Mouse (Mus musculus) cerebellum, postnatal 4 days (tissue): ENCODE results near the gene Igtp.
"Not testable (repeated sequence)": the region's sequence is repeated elsewhere in the genome, so short reads cannot be mapped to it uniquely, and the experiment has no call there.

Experiments
- DNase-seq, 2 experiments: peaks; one replicate each; pipeline ENCODE4 v3.0.0; 2022; ENCODE audit warnings: low spot score in 2 of 2, mixed read lengths in 1 of 2

The Igtp gene

GRCm38 (mm10) chr11:58213673-58214342 is 14.5 kb downstream of the Igtp start:
- no peak for DNase-seq

GRCm38 (mm10) chr11:58214391-58215048 is 15.2 kb downstream of the Igtp start:
- peak in 1 of 2 experiments; percentile 10 for DNase-seq

- not testable (repeated sequence) for DNase-seq
Measured at GRCm38 (mm10) chr11:58215049-58215430, 15.7 kb downstream of the Igtp start.

GRCm38 (mm10) chr11:58215814-58216213 is 16.5 kb downstream of the Igtp start:
- no peak for DNase-seq

GRCm38 (mm10) chr11:58216823-58217222 is 17.5 kb downstream of the Igtp start:
- no peak for DNase-seq

- peak in 1 of 2 experiments; percentile 16 for DNase-seq
Measured at GRCm38 (mm10) chr11:58223751-58224150, 24.4 kb downstream of the Igtp start.

- DNase-seq: no peak
Measured at GRCm38 (mm10) chr11:58224313-58224712, 25.0 kb downstream of the Igtp start.

GRCm38 (mm10) chr11:58224872-58225271 is 25.5 kb downstream of the Igtp start:
- DNase-seq: not testable (repeated sequence)

- DNase-seq: peak in 1 of 2 experiments; percentile 68
Measured at GRCm38 (mm10) chr11:58225655-58226054, 26.3 kb downstream of the Igtp start.

- DNase-seq: no peak
Measured at GRCm38 (mm10) chr11:58226425-58226824, 27.1 kb downstream of the Igtp start.

GRCm38 (mm10) chr11:58228021-58228420 is 28.7 kb downstream of the Igtp start:
- DNase-seq: not testable (repeated sequence)

GRCm38 (mm10) chr11:58230396-58230910 is 31.1 kb downstream of the Igtp start:
- no peak for DNase-seq

GRCm38 (mm10) chr11:58231156-58231555 is 31.8 kb downstream of the Igtp start:
- no peak for DNase-seq

- not testable (repeated sequence) for DNase-seq
Measured at GRCm38 (mm10) chr11:58234551-58234950, 35.2 kb downstream of the Igtp start.

GRCm38 (mm10) chr11:58235152-58235551 is 35.8 kb downstream of the Igtp start:
- DNase-seq: no peak

- DNase-seq: peak in 1 of 2 experiments; percentile 34
Measured at GRCm38 (mm10) chr11:58238840-58239791, 39.8 kb downstream of the Igtp start.

GRCm38 (mm10) chr11:58247294-58247693 is 47.9 kb downstream of the Igtp start:
- DNase-seq: no peak

GRCm38 (mm10) chr11:58249203-58249981 is 50.0 kb downstream of the Igtp start:
- no peak for DNase-seq

GRCm38 (mm10) chr11:58250550-58250949 is 51.2 kb downstream of the Igtp start:
- no peak for DNase-seq

- no peak for DNase-seq
Measured at GRCm38 (mm10) chr11:58254411-58254810, 55.1 kb downstream of the Igtp start.
